8 mouse cellular contexts compared by ENCODE assay signal in genomic region chr4:57039127-57040031, GRCm38 (mm10). TPM values are rescaled to one million over a fixed set of nuclear protein-coding genes. Genes with fewer than 3 reads are reported as not detected.
DNase-seq lines count a peak whose midpoint lies in the region; ATAC-seq lines count a peak whose summit lies in the region.

No protein-coding gene starts in this region.

- no peaks in the 10 kb centered on the region for H3K9me3 ChIP-seq in stomach, embryonic 14.5 days (ENCODE audit: control insufficient read depth, low read depth, low read length)

- 15% methylated on average over 23 of the region's 23 CpGs for WGBS in stomach, embryonic 14.5 days

- H3K4me1 ChIP-seq in stomach, embryonic 14.5 days (ENCODE audit: control insufficient read depth, insufficient read depth, low read length) = 0 out of 2 replicates have a peak, but pooled peaks cover 5% of the 10 kb centered on the region

- no peaks in the 10 kb centered on the region for H3K36me3 ChIP-seq in stomach, embryonic 14.5 days (ENCODE audit: control insufficient read depth, insufficient read depth, low read length)

- H3K4me2 ChIP-seq in stomach, embryonic 14.5 days (replicated peaks; ENCODE audit: low read depth, low read length) = peak overlapping the region; percentile 40

- no peak overlapping the region for H3K27ac ChIP-seq in stomach, embryonic 14.5 days (ENCODE audit: low read length)

- DNase-seq in kidney, postnatal 4 days = peak; percentile 24 to 50
- no peak for DNase-seq in kidney, adult 18-20 months
- DNase-seq in cerebellum, adult 9-10 months = peak; percentile 87
- no peak for DNase-seq in natural killer cell, adult 2 months (ENCODE audit: low spot score in 2 of 2)
- no peak for DNase-seq in urinary bladder, adult 18-20 months (ENCODE audit: low spot score in 2 of 2)

- H3K4me3 ChIP-seq in stomach, embryonic 14.5 days (ENCODE audit: low read depth, low read length) = 0 out of 2 replicates have a peak overlapping the region, but pooled peaks have one; percentile 5

- no peaks in the 10 kb centered on the region for H3K27me3 ChIP-seq in stomach, embryonic 14.5 days (ENCODE audit: control insufficient read depth, insufficient read depth, low read length)

- H3K9ac ChIP-seq in stomach, embryonic 14.5 days (replicated peaks; ENCODE audit: low read depth, low read length) = no peak overlapping the region

- peak; percentile 8 for ATAC-seq in granulocyte monocyte progenitor cell, adult 5-6 weeks (replicated peaks; ENCODE audit: poor library complexity, severe bottlenecking)
- peak; percentile 9; the same call in 1 of the 2 replicates for ATAC-seq in megakaryocyte, adult 5-6 weeks (ENCODE audit: poor library complexity, severe bottlenecking)
- ATAC-seq in stomach, embryonic 14.5 days (ENCODE audit: insufficient number of reproducible peaks, insufficient read depth, low FRiP score, low read depth) = no peak

RNA-seq across cellular contexts. Expression of gene Frrs1l, which starts 49.2 kb away (rescaled TPM):
- total RNA-seq in granulocyte monocyte progenitor cell, adult 5-6 weeks (2014; fragmentation: Nextera tagmentation) = not detected in 2 replicates
- total RNA-seq in granulocyte monocyte progenitor cell, adult 5-6 weeks (2017) = not detected in 2 replicates
- total RNA-seq in megakaryocyte, adult 5-6 weeks (2015) = not detected in 2 replicates
- not detected in 2 replicates for total RNA-seq in megakaryocyte, adult 5-6 weeks (2017)
- polyA plus RNA-seq in stomach, embryonic 14.5 days (2014; fragmentation: Nextera tagmentation; extraction: Ambion mirVana) = 1.1 and 1.6 TPM in 2 replicates

Comparison
In these comparisons a context has a peak if more than half of its experiments do, and no peak if none do; other contexts are left out.
1. DNase-seq: peak in kidney, postnatal 4 days (2 of 2) and cerebellum, adult 9-10 months (single experiment); none in kidney, adult 18-20 months (single experiment), natural killer cell, adult 2 months (0 of 2) and urinary bladder, adult 18-20 months (0 of 2).